Mouse (Mus musculus): ENCODE measurements around the gene Gpn1. TPM values are rescaled to one million over a fixed set of nuclear protein-coding genes. Genes with fewer than 3 reads are reported as not detected.

Gene Gpn1
- 39.0 TPM for polyA plus RNA-seq (2017; shearing (Covaris generic))

GRCm38 (mm10) chr5:31494513-31495297 lies at the start of gene Gpn1:
Gene Gpn1, plus strand, starts transcription at chr5:31494741.

GRCm38 (mm10) chr5:31451878-31452561 lies 42.5 kb upstream of the Gpn1 start, which contains the start of gene Zfp512:
Gene Zfp512, plus strand, starts transcription at chr5:31452431.

GRCm38 (mm10) chr5:31485440-31485839 lies 9.1 kb upstream of the Gpn1 start, which contains the start of gene 4930548H24Rik:
Gene 4930548H24Rik, plus strand, starts transcription at chr5:31485740.

DNA sequence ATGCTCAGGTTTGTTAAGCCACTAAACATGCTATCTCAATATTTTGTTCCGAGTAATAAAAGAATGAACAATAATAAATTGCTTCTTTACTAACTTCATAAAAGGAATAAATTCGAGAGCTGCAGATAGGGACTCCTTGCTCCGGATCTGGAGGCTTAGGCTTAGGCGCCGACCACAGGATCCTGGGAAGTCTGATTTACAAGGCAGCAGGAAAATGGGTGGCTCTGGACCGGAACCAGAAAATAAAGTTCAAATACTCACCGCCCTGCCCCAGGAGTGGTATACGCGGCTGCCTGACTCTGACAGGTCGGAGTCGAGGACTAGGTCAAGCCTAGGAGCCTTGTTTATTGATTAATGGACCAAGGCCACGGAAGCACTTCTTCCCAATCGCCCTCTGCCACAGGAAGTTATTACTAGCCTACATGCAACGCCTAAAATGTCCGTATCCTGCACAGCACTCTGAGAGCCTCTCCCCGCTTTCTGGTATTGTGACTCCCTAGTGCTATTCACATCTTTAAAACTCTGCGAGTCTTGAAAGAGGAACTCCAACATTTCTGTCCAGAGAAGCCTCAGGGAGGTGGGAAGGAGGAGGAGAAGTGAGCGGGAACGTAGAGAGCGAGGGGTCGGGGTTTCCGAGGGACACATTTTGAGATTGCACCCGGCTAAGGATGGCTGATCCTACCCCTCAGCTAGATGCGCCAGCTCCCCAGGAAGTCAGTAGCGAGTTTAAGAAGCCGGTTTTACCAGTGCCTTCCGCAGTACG lies 32.0 kb downstream of the Gpn1 start, which contains the start of gene Slc4a1ap:
Gene Slc4a1ap, plus strand, starts transcription at position 642 of the 763 bp plus-strand sequence.

DNA sequence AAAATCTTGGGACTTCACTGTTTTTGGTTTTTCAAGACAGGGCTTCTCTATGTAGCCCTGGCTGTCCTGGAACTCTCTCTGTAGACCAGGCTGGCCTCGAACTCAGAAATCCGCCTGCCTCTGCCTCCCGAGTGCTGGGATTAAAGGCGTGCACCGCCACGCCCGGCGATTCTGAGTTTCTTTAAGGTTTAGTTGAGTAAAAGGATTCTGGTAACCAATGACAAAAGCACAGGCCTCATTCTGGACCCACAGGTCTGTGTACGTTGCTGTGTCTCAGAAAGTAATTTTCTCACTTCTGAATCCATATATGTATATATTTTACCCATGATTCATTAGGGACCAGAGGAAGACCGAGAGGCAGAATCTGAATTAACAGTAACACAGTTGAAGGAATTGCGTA lies 33.2 kb downstream of the Gpn1 start, which contains the start of gene Supt7l:
Gene Supt7l, minus strand, starts transcription at position 101 of the 400 bp plus-strand sequence.

Other genes starting within 250 kb of the Gpn1 start
- 37.1 TPM for gene Krtcap3, start 243.1 kb upstream of the Gpn1 start, polyA plus RNA-seq (2017; shearing (Covaris generic))
- 14.7 TPM for gene Ift172, start 203.6 kb upstream of the Gpn1 start, polyA plus RNA-seq (2017; shearing (Covaris generic))
- not detected for gene Fndc4, start 198.7 kb upstream of the Gpn1 start, polyA plus RNA-seq (2017; shearing (Covaris generic))
- not detected for gene Gckr, start 197.3 kb upstream of the Gpn1 start, polyA plus RNA-seq (2017; shearing (Covaris generic))
- gene Zfp512, start 42.3 kb upstream of the Gpn1 start, polyA plus RNA-seq (2017; shearing (Covaris generic)) = 52.3 TPM
- gene 4930548H24Rik, start 9.0 kb upstream of the Gpn1 start, polyA plus RNA-seq (2017; shearing (Covaris generic)) = not detected
- gene Slc4a1ap, start 32.3 kb downstream of the Gpn1 start, polyA plus RNA-seq (2017; shearing (Covaris generic)) = 52.7 TPM
- 24.3 TPM for gene Supt7l, start 33.1 kb downstream of the Gpn1 start, polyA plus RNA-seq (2017; shearing (Covaris generic))
- gene Mrpl33, start 102.2 kb downstream of the Gpn1 start, polyA plus RNA-seq (2017; shearing (Covaris generic)) = 242 TPM
- 23.5 TPM for gene Rbks, start 202.9 kb downstream of the Gpn1 start, polyA plus RNA-seq (2017; shearing (Covaris generic))
- gene Babam2, start 202.9 kb downstream of the Gpn1 start, polyA plus RNA-seq (2017; shearing (Covaris generic)) = 49.2 TPM